Comparison of ENCODE assay signal across 8 mouse cellular contexts in genomic region chr7:128592118-128592935, GRCm38 (mm10). TPM values are rescaled to one million over a fixed set of nuclear protein-coding genes. Genes with fewer than 3 reads are reported as not detected.
DNase-seq lines count a peak whose midpoint lies in the region; ATAC-seq and TF ChIP-seq lines count a peak whose summit lies in the region.

No protein-coding gene starts in this region.

- no peak for TF ChIP-seq CTCF in kidney, postnatal 0 days (IDR thresholded peaks at IDR 0.05; ENCODE audit: low read depth)

- no peaks in the 10 kb centered on the region for H3K27me3 ChIP-seq in embryonic facial prominence, embryonic 15.5 days
- H3K27me3 ChIP-seq in heart, embryonic 13.5 days (replicated peaks), result no peaks in the 10 kb centered on the region
- H3K27me3 ChIP-seq in kidney, postnatal 0 days (ENCODE audit: insufficient read depth, low read length), result no peaks in the 10 kb centered on the region
- H3K27me3 ChIP-seq in liver, embryonic 13.5 days, result no peaks in the 10 kb centered on the region
- H3K27me3 ChIP-seq in neural tube, embryonic 12.5 days (replicated peaks), result no peaks in the 10 kb centered on the region

- no peaks in the 10 kb centered on the region for H3K36me3 ChIP-seq in embryonic facial prominence, embryonic 15.5 days
- no peaks in the 10 kb centered on the region for H3K36me3 ChIP-seq in heart, embryonic 13.5 days
- H3K36me3 ChIP-seq in kidney, postnatal 0 days (ENCODE audit: insufficient read depth, low read length), result no peaks in the 10 kb centered on the region
- H3K36me3 ChIP-seq in liver, embryonic 13.5 days, result no peaks in the 10 kb centered on the region
- H3K36me3 ChIP-seq in neural tube, embryonic 12.5 days, result no peaks in the 10 kb centered on the region

- H3K9me3 ChIP-seq in embryonic facial prominence, embryonic 15.5 days (replicated peaks), result no peaks in the 10 kb centered on the region
- peaks cover 6% of the 10 kb centered on the region; the same call in 1 of the 2 replicates for H3K9me3 ChIP-seq in heart, embryonic 13.5 days
- no peaks in the 10 kb centered on the region; the same call in 1 of the 2 replicates for H3K9me3 ChIP-seq in kidney, postnatal 0 days (replicated peaks; ENCODE audit: low read length)
- no peaks in the 10 kb centered on the region for H3K9me3 ChIP-seq in liver, embryonic 13.5 days (replicated peaks)
- H3K9me3 ChIP-seq in neural tube, embryonic 12.5 days, result peaks cover 6% of the 10 kb centered on the region; the same call in 1 of the 2 replicates

- peak; percentile 59 to 73 for DNase-seq in adrenal gland, postnatal 36 days
- peak; percentile 50 for DNase-seq in kidney, postnatal 0 days (ENCODE audit: low spot score)
- no peak for DNase-seq in liver, embryonic 13.5 days
- DNase-seq in thymus, postnatal 14 days, result no peak

- H3K27ac ChIP-seq in embryonic facial prominence, embryonic 15.5 days (replicated peaks), result peak overlapping the region; percentile 68
- peak overlapping the region; percentile 36; the same call in 1 of the 2 replicates for H3K27ac ChIP-seq in heart, embryonic 13.5 days (replicated peaks)
- H3K27ac ChIP-seq in kidney, postnatal 0 days, result peak overlapping the region; percentile 43; the same call in 1 of the 2 replicates
- no peak overlapping the region for H3K27ac ChIP-seq in liver, embryonic 13.5 days
- peak overlapping the region; percentile 57 for H3K27ac ChIP-seq in neural tube, embryonic 12.5 days

- H3K4me1 ChIP-seq in embryonic facial prominence, embryonic 15.5 days, result peaks cover 17% of the 10 kb centered on the region
- peaks cover 22% of the 10 kb centered on the region for H3K4me1 ChIP-seq in heart, embryonic 13.5 days
- peaks cover 7% of the 10 kb centered on the region for H3K4me1 ChIP-seq in kidney, postnatal 0 days (replicated peaks; ENCODE audit: insufficient read depth, low read length)
- peaks cover 29% of the 10 kb centered on the region for H3K4me1 ChIP-seq in liver, embryonic 13.5 days (replicated peaks)
- H3K4me1 ChIP-seq in neural tube, embryonic 12.5 days, result peaks cover 18% of the 10 kb centered on the region

- H3K4me3 ChIP-seq in embryonic facial prominence, embryonic 15.5 days (replicated peaks), result peak overlapping the region; percentile 27
- H3K4me3 ChIP-seq in heart, embryonic 13.5 days, result peak overlapping the region; percentile 40
- H3K4me3 ChIP-seq in kidney, postnatal 0 days (replicated peaks; ENCODE audit: low read depth, low read length), result peak overlapping the region; percentile 22
- H3K4me3 ChIP-seq in liver, embryonic 13.5 days (replicated peaks), result no peak overlapping the region
- H3K4me3 ChIP-seq in neural tube, embryonic 12.5 days, result peak overlapping the region; percentile 19; the same call in 1 of the 2 replicates

- 4% methylated on average over 21 of the region's 21 CpGs for WGBS in embryonic facial prominence, embryonic 15.5 days
- WGBS in heart, embryonic 13.5 days, result 13% methylated on average over 21 of the region's 21 CpGs
- 8% methylated on average over 21 of the region's 21 CpGs for WGBS in kidney, postnatal 0 days
- WGBS in liver, embryonic 13.5 days (ENCODE audit: insufficient replicate concordance), result 26% methylated on average over 21 of the region's 21 CpGs
- 4% methylated on average over 21 of the region's 21 CpGs for WGBS in neural tube, embryonic 12.5 days

- H3K9ac ChIP-seq in embryonic facial prominence, embryonic 15.5 days, result no peak overlapping the region
- peak overlapping the region; percentile 66 for H3K9ac ChIP-seq in heart, embryonic 13.5 days
- H3K9ac ChIP-seq in kidney, postnatal 0 days (ENCODE audit: low read depth, low read length), result peak overlapping the region; percentile 38
- H3K9ac ChIP-seq in liver, embryonic 13.5 days, result no peak overlapping the region
- no peak overlapping the region for H3K9ac ChIP-seq in neural tube, embryonic 12.5 days

- ATAC-seq in embryonic facial prominence, embryonic 15.5 days (ENCODE audit: insufficient number of reproducible peaks, low FRiP score, low TSS enrichment, low read depth), result peak; percentile 54; the same call in 1 of the 2 replicates
- ATAC-seq in heart, embryonic 13.5 days (ENCODE audit: extremely low read depth, insufficient number of reproducible peaks, low FRiP score, low TSS enrichment), result no peak
- no peak for ATAC-seq in kidney, postnatal 0 days (replicated peaks; ENCODE audit: low FRiP score, low read depth)
- no peak for ATAC-seq in liver, embryonic 13.5 days (ENCODE audit: low read depth)
- no peak for ATAC-seq in neural tube, embryonic 12.5 days (ENCODE audit: low FRiP score, low read depth)
- ATAC-seq in erythroid progenitor cell, adult 5-6 weeks (replicated peaks; ENCODE audit: low FRiP score, poor library complexity, severe bottlenecking), result no peak

- H3K4me2 ChIP-seq in embryonic facial prominence, embryonic 15.5 days (replicated peaks), result peak overlapping the region; percentile 47
- peak overlapping the region; percentile 68 for H3K4me2 ChIP-seq in heart, embryonic 13.5 days
- H3K4me2 ChIP-seq in kidney, postnatal 0 days (ENCODE audit: low read length), result peak overlapping the region; percentile 56
- peak overlapping the region; percentile 40 for H3K4me2 ChIP-seq in liver, embryonic 13.5 days
- peak overlapping the region; percentile 57 for H3K4me2 ChIP-seq in neural tube, embryonic 12.5 days (replicated peaks)

RNA-seq across cellular contexts. Expression of gene Inpp5f, which starts 18.8 kb away (rescaled TPM):
- 10 to 100 TPM; 21.2 to 28.7 TPM for total RNA-seq in adrenal gland, postnatal 36 days (2021)
- polyA plus RNA-seq in embryonic facial prominence, embryonic 15.5 days (2015; fragmentation: Nextera tagmentation; extraction: Ambion mirVana), result 15.6 and 18.8 TPM in 2 replicates
- 10.0 and 11.7 TPM in 2 replicates for polyA plus RNA-seq in heart, embryonic 13.5 days (2015; fragmentation: Nextera tagmentation; extraction: Ambion mirVana)
- 22.0 and 23.8 TPM in 2 replicates for polyA plus RNA-seq in kidney, postnatal 0 days (2015; fragmentation: Nextera tagmentation; extraction: Ambion mirVana)
- polyA plus RNA-seq in liver, embryonic 13.5 days (2015; fragmentation: Nextera tagmentation; extraction: Ambion mirVana), result 6.9 and 7.4 TPM in 2 replicates
- 140 and 170 TPM in 2 replicates for polyA plus RNA-seq in neural tube, embryonic 12.5 days (2016; fragmentation: Nextera tagmentation; extraction: Ambion mirVana)
- 1.8 and 3.8 TPM in 2 replicates for total RNA-seq in erythroid progenitor cell, adult 5-6 weeks (2015; ENCODE audit: low replicate concordance)
- 1.0 and 2.2 TPM in 2 replicates for total RNA-seq in erythroid progenitor cell, adult 5-6 weeks (2017; ENCODE audit: low replicate concordance)

Comparison
In these comparisons a context has a peak if more than half of its experiments do, and no peak if none do; other contexts are left out.
1. DNase-seq: peak in adrenal gland, postnatal 36 days (2 of 2) and kidney, postnatal 0 days (single experiment); none in liver, embryonic 13.5 days (single experiment) and thymus, postnatal 14 days (single experiment).
2. H3K9ac ChIP-seq: peak in heart, embryonic 13.5 days (single experiment) and kidney, postnatal 0 days (single experiment); none in embryonic facial prominence, embryonic 15.5 days (single experiment), liver, embryonic 13.5 days (single experiment) and neural tube, embryonic 12.5 days (single experiment).
3. Peak in every context shown above with its lines, with median percentiles within 50 percentile points of each other: H3K4me2 ChIP-seq.